Mouse (Mus musculus) midbrain, embryonic 14.5 days (tissue): ENCODE measurements around the gene Ulk4. TPM values are rescaled to one million over a fixed set of nuclear protein-coding genes. Genes with fewer than 3 reads are reported as not detected.
A peak's percentile ranks its signal among the peaks of the same experiment; 100 is the strongest.

Experiments used
- ATAC-seq: fragments of 200-750 bp; cut with Nextera tagmentation; 2 replicates; pipeline ENCODE4 v1.8.0; 2017; ENCODE audit warnings: moderate number of reproducible peaks, moderate library complexity; ENCODE audit not compliant: low FRiP score, low TSS enrichment
- DNase-seq: peaks from one replicate; pipeline ENCODE4 v3.0.0-alpha.2; 2015
- H3K27ac ChIP-seq: fragments of 300-500 bp; sonication (generic); replicated peaks from 2 replicates; pipeline ENCODE4 v1.5.1; 2014; ENCODE audit warnings: mild to moderate bottlenecking, low read depth, low read length, moderate library complexity
- H3K27me3 ChIP-seq: fragments of 300-500 bp; sonication (generic); 2 replicates; pipeline ENCODE4 v1.6.1; 2014; ENCODE audit warnings: low read length, control low read depth, mixed read lengths; ENCODE audit not compliant: control insufficient read depth, insufficient read depth
- H3K36me3 ChIP-seq: fragments of 300-500 bp; sonication (generic); 2 replicates; pipeline ENCODE4 v1.6.1; 2014; ENCODE audit warnings: low read length, control low read depth; ENCODE audit not compliant: control insufficient read depth, insufficient read depth
- H3K4me1 ChIP-seq: fragments of 300-500 bp; sonication (generic); 2 replicates; pipeline ENCODE4 v1.6.1; 2014; ENCODE audit warnings: mild to moderate bottlenecking, antibody characterized with exemption, low read length, control low read depth; ENCODE audit not compliant: control insufficient read depth, insufficient read depth
- H3K4me2 ChIP-seq: fragments of 300-500 bp; sonication (generic); 2 replicates; pipeline ENCODE4 v1.6.1; 2014; ENCODE audit warnings: mild to moderate bottlenecking, low read length, moderate library complexity
- H3K4me3 ChIP-seq: fragments of 300-500 bp; sonication (generic); replicated peaks from 2 replicates; pipeline ENCODE4 v1.5.1; 2014; ENCODE audit warnings: low read depth, low read length
- H3K9ac ChIP-seq: fragments of 300-500 bp; sonication (generic); replicated peaks from 2 replicates; pipeline ENCODE4 v1.6.1; 2014; ENCODE audit warnings: mild to moderate bottlenecking, low read length, moderate library complexity
- H3K9me3 ChIP-seq: fragments of 300-500 bp; sonication (generic); 2 replicates; pipeline ENCODE4 v1.6.1; 2016; ENCODE audit warnings: low read length, control low read depth, mixed read lengths; ENCODE audit not compliant: control insufficient read depth
- WGBS: fragments of 180-500 bp; shearing (Covaris S2); extraction: QIAGEN DNeasy Blood & Tissue Kit; methylation state at CpG from one replicate; pipeline ENCODE4 v1.1.7; 2014; 5-methylcytosine and 5-hydroxymethylcytosine counted together
- polyA plus RNA-seq: library from polyadenylated mRNA; unstranded; fragments of >200 nt; fragmentation: Nextera tagmentation; extraction: Ambion mirVana; gene quantifications from 2 replicates; pipeline ENCODE4 v1.2.1, GENCODE M21; 2014

Gene Ulk4
- polyA plus RNA-seq, 1 experiment from 2014 or later = 75.7 TPM

GRCm38 (mm10) chr9:120986255-120986654 is 290.7 kb downstream of the Ulk4 start:
- Histone ChIP-seq H3K27ac (no peak overlapping the region), H3K4me2 (no peak overlapping the region), H3K4me1 (peaks cover 29% of the 10 kb centered on the region), H3K9me3 (no peaks in the 10 kb centered on the region), H3K4me3 (no peak overlapping the region), H3K36me3 (no peaks in the 10 kb centered on the region), H3K27me3 (no peaks in the 10 kb centered on the region), H3K9ac (no peak overlapping the region)
- no peak for ATAC-seq
- no peak for DNase-seq
- 96% methylated on average over 3 of the region's 3 CpGs for WGBS

GRCm38 (mm10) chr9:120985524-120985923 is 291.5 kb downstream of the Ulk4 start:
- DNase-seq = no peak

GRCm38 (mm10) chr9:120985009-120985408 is 292.0 kb downstream of the Ulk4 start:
- WGBS = 95% methylated on average over 5 of the region's 5 CpGs
- Histone ChIP-seq H3K27ac (no peak overlapping the region), H3K4me2 (no peak overlapping the region), H3K4me1 (peaks cover 29% of the 10 kb centered on the region), H3K9me3 (no peaks in the 10 kb centered on the region), H3K4me3 (no peak overlapping the region), H3K36me3 (no peaks in the 10 kb centered on the region), H3K27me3 (no peaks in the 10 kb centered on the region), H3K9ac (no peak overlapping the region)
- DNase-seq = no peak
- ATAC-seq = no peak

More at GRCm38 (mm10) chr9:120985524-120985923, 291.5 kb downstream of the Ulk4 start:
- Histone ChIP-seq H3K9ac (no peak overlapping the region), H3K4me2 (no peak overlapping the region), H3K4me1 (peaks cover 34% of the 10 kb centered on the region), H3K27ac (no peak overlapping the region), H3K27me3 (no peaks in the 10 kb centered on the region), H3K36me3 (no peaks in the 10 kb centered on the region), H3K9me3 (no peaks in the 10 kb centered on the region), H3K4me3 (no peak overlapping the region)
- ATAC-seq = no peak
- WGBS = 97% methylated on average over 5 of the region's 5 CpGs

GRCm38 (mm10) chr9:120984509-120984908 is 292.5 kb downstream of the Ulk4 start:
- Histone ChIP-seq H3K36me3 (no peaks in the 10 kb centered on the region), H3K9me3 (no peaks in the 10 kb centered on the region), H3K9ac (no peak overlapping the region), H3K4me1 (peaks cover 24% of the 10 kb centered on the region), H3K4me3 (no peak overlapping the region), H3K27me3 (no peaks in the 10 kb centered on the region), H3K4me2 (no peak overlapping the region), H3K27ac (no peak overlapping the region)
- ATAC-seq (no peak), DNase-seq (no peak)
- WGBS = 80% methylated on average over 5 of the region's 5 CpGs

- no peak for ATAC-seq
- no peaks in the 10 kb centered on the region for H3K9me3 ChIP-seq
- H3K27ac ChIP-seq = no peak overlapping the region
- no peaks in the 10 kb centered on the region for H3K27me3 ChIP-seq
- H3K4me3 ChIP-seq = no peak overlapping the region
- no peak for DNase-seq
- peaks cover 22% of the 10 kb centered on the region for H3K4me1 ChIP-seq
- WGBS = 89% methylated on average over 8 of the region's 8 CpGs
- H3K4me2 ChIP-seq = no peak overlapping the region
- H3K36me3 ChIP-seq = no peaks in the 10 kb centered on the region
- no peak overlapping the region for H3K9ac ChIP-seq
Measured at GRCm38 (mm10) chr9:120983849-120984248, 293.1 kb downstream of the Ulk4 start.

- ATAC-seq (no peak), DNase-seq (no peak)
- H3K4me1 ChIP-seq = peaks cover 11% of the 10 kb centered on the region; the same call in 1 of the 2 replicates
- no peak overlapping the region for H3K4me2 ChIP-seq
- H3K4me3 ChIP-seq = no peak overlapping the region
- no peaks in the 10 kb centered on the region for H3K27me3 ChIP-seq
- H3K9ac ChIP-seq = no peak overlapping the region
- 87% methylated on average over 7 of the region's 7 CpGs for WGBS
- H3K36me3 ChIP-seq = no peaks in the 10 kb centered on the region
- H3K9me3 ChIP-seq = no peaks in the 10 kb centered on the region
- H3K27ac ChIP-seq = no peak overlapping the region
Measured at GRCm38 (mm10) chr9:120981777-120982176, 295.2 kb downstream of the Ulk4 start.

GRCm38 (mm10) chr9:120976856-120977255 is 300.1 kb downstream of the Ulk4 start:
- Histone ChIP-seq H3K36me3 (peaks cover 3% of the 10 kb centered on the region; the same call in 1 of the 2 replicates), H3K9me3 (no peaks in the 10 kb centered on the region), H3K27me3 (no peaks in the 10 kb centered on the region), H3K9ac (no peak overlapping the region), H3K27ac (no peak overlapping the region), H3K4me1 (peaks cover 10% of the 10 kb centered on the region; the same call in 1 of the 2 replicates), H3K4me2 (no peak overlapping the region), H3K4me3 (no peak overlapping the region)
- 97% methylated on average over 4 of the region's 4 CpGs for WGBS
- no peak for ATAC-seq
- no peak for DNase-seq

GRCm38 (mm10) chr9:120976158-120976557 is 300.8 kb downstream of the Ulk4 start:
- 63% methylated on average over 5 of the region's 5 CpGs for WGBS
- Histone ChIP-seq H3K4me2 (no peak overlapping the region), H3K4me3 (no peak overlapping the region), H3K27ac (no peak overlapping the region), H3K9ac (no peak overlapping the region), H3K4me1 (peaks cover 5% of the 10 kb centered on the region; the same call in 1 of the 2 replicates), H3K36me3 (peaks cover 3% of the 10 kb centered on the region; the same call in 1 of the 2 replicates), H3K9me3 (no peaks in the 10 kb centered on the region), H3K27me3 (no peaks in the 10 kb centered on the region)
- DNase-seq (peak; percentile 51), ATAC-seq (no peak)

- Histone ChIP-seq H3K27ac (no peak overlapping the region), H3K36me3 (peaks cover 8% of the 10 kb centered on the region), H3K4me1 (no peaks in the 10 kb centered on the region), H3K9ac (no peak overlapping the region), H3K4me3 (no peak overlapping the region), H3K4me2 (no peak overlapping the region), H3K9me3 (no peaks in the 10 kb centered on the region), H3K27me3 (no peaks in the 10 kb centered on the region)
- ATAC-seq (no peak), DNase-seq (no peak)
- 92% methylated on average over 2 of the region's 2 CpGs for WGBS
Measured at GRCm38 (mm10) chr9:120974209-120974608, 302.8 kb downstream of the Ulk4 start.
